Mouse (Mus musculus) MEL (cell line): Measurements from ENCODE around the gene Ucn2. TPM values are rescaled to one million over a fixed set of nuclear protein-coding genes. Genes with fewer than 3 reads are reported as not detected.

Source experiments
- DNase-seq: peaks from one replicate; pipeline ENCODE4 v3.0.0; 2011; ENCODE audit warnings: low read depth, low spot score
- H3K27ac ChIP-seq: 2 replicates; pipeline ENCODE4 v1.5.1; 2012; ENCODE audit warnings: low read depth, mild to moderate bottlenecking, control low read depth, low read length, moderate library complexity; ENCODE audit not compliant: control insufficient read depth
- H3K27me3 ChIP-seq, 2 experiments: fragments of 150-350 bp in 1 of 2; sonication (generic) in 1 of 2; 2 replicates each; pipeline ENCODE4 v1.6.1; 2012; ENCODE audit warnings: low read length in 2 of 2, mild to moderate bottlenecking in 2 of 2, improper control_type of control experiment in 1 of 2, moderate library complexity in 1 of 2; ENCODE audit not compliant: insufficient read depth in 2 of 2, control insufficient read depth in 1 of 2
- H3K36me3 ChIP-seq, 2 experiments: 2 replicates each; pipeline ENCODE4 v1.6.1; 2012 to 2014; ENCODE audit warnings: low read length in 2 of 2, improper control_type of control experiment in 1 of 2, inconsistent platforms in 1 of 2, mild to moderate bottlenecking in 1 of 2; ENCODE audit not compliant: insufficient read depth in 2 of 2, control insufficient read depth in 1 of 2
- H3K4me1 ChIP-seq, 2 experiments: fragments of 150-350 bp in 1 of 2; sonication (generic) in 1 of 2; 2 replicates each; pipeline ENCODE4 v1.6.1; 2012; ENCODE audit warnings: low read length in 2 of 2, improper control_type of control experiment in 1 of 2, mild to moderate bottlenecking in 1 of 2; ENCODE audit not compliant: insufficient read depth in 2 of 2, control insufficient read depth in 1 of 2
- H3K4me3 ChIP-seq, 2 experiments: fragments of 150-350 bp in 1 of 2; sonication (generic) in 1 of 2; 2 replicates each; pipeline ENCODE4 v1.5.1; 2012; ENCODE audit warnings: low read depth in 2 of 2, low read length in 2 of 2, mild to moderate bottlenecking in 2 of 2, moderate library complexity in 2 of 2, control low read depth in 1 of 2, improper control_type of control experiment in 1 of 2; ENCODE audit not compliant: control insufficient read depth in 1 of 2, insufficient read depth in 1 of 2
- H3K79me2 ChIP-seq: 2 replicates; pipeline ENCODE4 v1.6.1; 2012; ENCODE audit warnings: mild to moderate bottlenecking, low read length, moderate library complexity; ENCODE audit not compliant: control insufficient read depth, poor library complexity, insufficient read depth
- H3K9ac ChIP-seq: 2 replicates; pipeline ENCODE4 v1.6.1; 2012; ENCODE audit warnings: low read depth, mild to moderate bottlenecking, control low read depth, low read length, moderate library complexity; ENCODE audit not compliant: control insufficient read depth, poor library complexity, severe bottlenecking
- H3K9me3 ChIP-seq: fragments of 150-350 bp; sonication (generic); replicated peaks from 2 replicates; pipeline ENCODE4 v1.6.1; 2012; ENCODE audit warnings: mild to moderate bottlenecking, low read length, improper control_type of control experiment, moderate library complexity; ENCODE audit not compliant: insufficient read depth
- BHLHE40 ChIP-seq: IDR thresholded peaks from 2 replicates; pipeline ENCODE4 v1.6.1; 2012; ENCODE audit warnings: low read depth, mild to moderate bottlenecking, inconsistent platforms, low read length, improper control_type of control experiment, borderline replicate concordance
- CHD2 ChIP-seq: IDR thresholded peaks from 2 replicates; pipeline ENCODE4 v1.6.1; 2011; ENCODE audit warnings: low read length, improper control_type of control experiment
- CTCF ChIP-seq, 3 experiments: IDR thresholded peaks in 2 of 3; conservative IDR thresholded peaks in 1 of 3; 2 replicates each; pipeline ENCODE4 v1.5.1; 2011 to 2012; ENCODE audit warnings: low read length in 3 of 3, low read depth in 2 of 3, mild to moderate bottlenecking in 2 of 3, improper control_type of control experiment in 1 of 3, inconsistent platforms in 1 of 3, mixed read lengths in 1 of 3, moderate library complexity in 1 of 3; ENCODE audit not compliant: control insufficient read depth in 1 of 3, insufficient read depth in 1 of 3, poor library complexity in 1 of 3, severe bottlenecking in 1 of 3
- E2F4 ChIP-seq: IDR thresholded peaks from 2 replicates; pipeline ENCODE4 v1.6.1; 2011; ENCODE audit warnings: low read depth, low read length, improper control_type of control experiment, borderline replicate concordance
- ELF1 ChIP-seq: IDR thresholded peaks from 2 replicates; pipeline ENCODE4 v1.6.1; 2014; ENCODE audit warnings: low read depth, mild to moderate bottlenecking, inconsistent platforms, low read length, improper control_type of control experiment, moderate library complexity
- GATA1 ChIP-seq: IDR thresholded peaks from 2 replicates; pipeline ENCODE4 v1.6.1; 2011; ENCODE audit warnings: low read depth, low read length, improper control_type of control experiment
- HCFC1 ChIP-seq: IDR thresholded peaks from 2 replicates; pipeline ENCODE4 v1.6.1; 2012; ENCODE audit warnings: low read depth, mild to moderate bottlenecking, inconsistent platforms, low read length, improper control_type of control experiment, moderate library complexity
- KAT2A ChIP-seq: conservative IDR thresholded peaks from 2 replicates; pipeline ENCODE4 v1.6.1; 2012; ENCODE audit warnings: low read depth, low read length, improper control_type of control experiment, inconsistent platforms
- MAFK ChIP-seq: IDR thresholded peaks from 2 replicates; pipeline ENCODE4 v1.6.1; 2011; ENCODE audit warnings: low read depth, mild to moderate bottlenecking, low read length, improper control_type of control experiment, borderline replicate concordance
- MAX ChIP-seq: IDR thresholded peaks from 2 replicates; pipeline ENCODE4 v1.6.1; 2011; ENCODE audit warnings: low read length, improper control_type of control experiment
- MAZ ChIP-seq: IDR thresholded peaks from 2 replicates; pipeline ENCODE4 v1.6.1; 2012; ENCODE audit warnings: low read depth, mild to moderate bottlenecking, inconsistent platforms, low read length, improper control_type of control experiment
- MEF2A ChIP-seq: IDR thresholded peaks from 2 replicates; pipeline ENCODE4 v1.6.1; 2014; ENCODE audit warnings: low read depth, mild to moderate bottlenecking, inconsistent platforms, low read length, improper control_type of control experiment; ENCODE audit not compliant: poor library complexity, insufficient replicate concordance, severe bottlenecking; ENCODE audit errors: extremely low read depth
- MXI1 ChIP-seq: IDR thresholded peaks from 2 replicates; pipeline ENCODE4 v1.6.1; 2011; ENCODE audit warnings: mild to moderate bottlenecking, low read depth, low read length, improper control_type of control experiment
- MYC ChIP-seq: IDR thresholded peaks from 2 replicates; pipeline ENCODE4 v1.6.1; 2011; ENCODE audit warnings: low read depth, mild to moderate bottlenecking, low read length, improper control_type of control experiment, moderate library complexity
- NELFE ChIP-seq: IDR thresholded peaks from 2 replicates; pipeline ENCODE4 v1.6.1; 2011; ENCODE audit warnings: low read depth, low read length, improper control_type of control experiment
- NRF1 ChIP-seq: IDR thresholded peaks from 2 replicates; pipeline ENCODE4 v1.6.1; 2014; ENCODE audit warnings: low read depth, mild to moderate bottlenecking, inconsistent platforms, low read length, improper control_type of control experiment, moderate library complexity; ENCODE audit not compliant: poor library complexity, insufficient read depth, severe bottlenecking
- POLR2A ChIP-seq, 2 experiments: IDR thresholded peaks; 2 replicates each; pipeline ENCODE4 v1.6.1; 2011 to 2012; ENCODE audit warnings: low read length in 2 of 2, mild to moderate bottlenecking in 2 of 2, control low read depth in 1 of 2, improper control_type of control experiment in 1 of 2, low read depth in 1 of 2, moderate library complexity in 1 of 2; ENCODE audit not compliant: control insufficient read depth in 1 of 2, insufficient read depth in 1 of 2, poor library complexity in 1 of 2
- POLR2AphosphoS5 ChIP-seq: IDR thresholded peaks from 2 replicates; pipeline ENCODE4 v1.6.1; 2012; ENCODE audit warnings: low read depth, borderline replicate concordance, mild to moderate bottlenecking, inconsistent platforms, low read length, moderate library complexity, mixed read lengths
- RAD21 ChIP-seq: IDR thresholded peaks from 2 replicates; pipeline ENCODE4 v1.6.1; 2011; ENCODE audit warnings: mild to moderate bottlenecking, low read depth, low read length, improper control_type of control experiment
- RCOR1 ChIP-seq: IDR thresholded peaks from 2 replicates; pipeline ENCODE4 v1.6.1; 2012; ENCODE audit warnings: low read depth, mild to moderate bottlenecking, inconsistent platforms, low read length, improper control_type of control experiment
- SMC3 ChIP-seq: IDR thresholded peaks from 2 replicates; pipeline ENCODE4 v1.6.1; 2011; ENCODE audit warnings: low read depth, low read length, improper control_type of control experiment
- TBP ChIP-seq: IDR thresholded peaks from 2 replicates; pipeline ENCODE4 v1.8.0; 2011; ENCODE audit warnings: low read depth, low read length, improper control_type of control experiment
- TCF12 ChIP-seq: IDR thresholded peaks from 2 replicates; pipeline ENCODE4 v1.6.1; 2014; ENCODE audit warnings: low read depth, mild to moderate bottlenecking, inconsistent platforms, low read length, improper control_type of control experiment, moderate library complexity
- USF2 ChIP-seq, 2 experiments: IDR thresholded peaks; 2 replicates each; pipeline ENCODE4 v1.6.1; 2011 to 2012; ENCODE audit warnings: improper control_type of control experiment in 2 of 2, low read length in 2 of 2, borderline replicate concordance in 1 of 2, inconsistent platforms in 1 of 2, low read depth in 1 of 2, mild to moderate bottlenecking in 1 of 2; ENCODE audit not compliant: insufficient read depth in 1 of 2
- ZC3H11A ChIP-seq: IDR thresholded peaks from 2 replicates; pipeline ENCODE4 v1.6.1; 2012; ENCODE audit warnings: low read depth, mild to moderate bottlenecking, inconsistent platforms, low read length, improper control_type of control experiment
- ZMIZ1 ChIP-seq: IDR thresholded peaks from 2 replicates; pipeline ENCODE4 v1.6.1; 2012; ENCODE audit warnings: low read depth, mild to moderate bottlenecking, inconsistent platforms, low read length, improper control_type of control experiment, moderate library complexity
- ZNF384 ChIP-seq: IDR thresholded peaks from 2 replicates; pipeline ENCODE4 v1.6.1; 2012; ENCODE audit warnings: low read depth, mild to moderate bottlenecking, inconsistent platforms, low read length, improper control_type of control experiment
- polyA plus RNA-seq, 2 experiments: library from polyadenylated mRNA; stranded (reverse) in 1 of 2; unstranded in 1 of 2; fragments of >175 nt in 1 of 2; fragments of >200 nt in 1 of 2; gene quantifications; 2 replicates each; pipeline versions ENCODE4 v1.2.1 to v1.2.4; 2012; ENCODE audit warnings: low replicate concordance in 2 of 2, low read depth in 1 of 2; ENCODE audit not compliant: insufficient read length in 2 of 2, insufficient read depth in 1 of 2, missing spikeins in 1 of 2
- total RNA-seq: library from RNA; depleted of rRNA; stranded (reverse); fragments of 300-350 nt; gene quantifications from 2 replicates; pipeline ENCODE4 v1.2.3, GENCODE M21; 2012

Gene Ucn2
- total and polyA plus RNA-seq, 3 experiments = 0.12 to 0.19 TPM; not detected in 1

DNA sequence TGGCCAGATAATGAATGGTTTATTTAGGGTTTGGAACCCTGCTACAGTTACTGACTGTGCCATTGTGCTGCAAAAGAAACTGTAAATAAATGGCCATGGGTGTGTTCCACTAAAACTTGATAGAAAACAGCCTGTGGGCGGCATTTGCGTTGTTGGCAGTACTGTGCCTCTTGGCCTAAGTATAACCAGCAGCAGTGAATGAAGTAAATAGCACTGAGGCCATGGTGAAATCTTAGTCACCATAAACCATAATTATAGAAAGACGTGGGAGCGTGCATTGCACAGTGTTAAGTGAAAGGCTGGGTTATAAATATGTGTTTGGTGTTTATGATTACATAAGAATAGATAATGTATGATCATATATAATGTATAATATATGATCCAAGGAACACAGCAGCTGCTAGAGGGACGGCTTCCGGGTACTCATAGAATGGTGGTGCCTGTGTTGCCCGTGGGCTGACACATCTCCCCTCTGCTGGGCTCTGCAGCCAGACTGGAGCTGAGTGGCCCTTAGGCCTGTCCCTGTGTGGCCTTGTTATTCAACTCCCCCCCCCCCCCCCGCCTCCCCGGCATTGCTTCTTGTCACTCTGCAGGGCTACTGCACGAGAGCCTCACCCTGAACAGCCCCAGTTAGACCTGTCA is 23.3 kb downstream of the Ucn2 start:
- Histone ChIP-seq H3K79me2 (no peaks in the 10 kb centered on the region), H3K36me3 (no peaks in the 10 kb centered on the region)
- TF ChIP-seq GATA1 (no peak), MXI1 (no peak), RCOR1 (no peak), CHD2 (no peak), NRF1 (no peak), NELFE (no peak), MYC (no peak), TBP (no peak), RAD21 (no peak), POLR2A (IDR thresholded peaks at IDR 0.05; ENCODE audit: control insufficient read depth in 1 of 2, insufficient read depth in 1 of 2, low read depth in 1 of 2, low read length in 2 of 2, poor library complexity in 1 of 2) (no peak), KAT2A (no peak), SMC3 (no peak), MAFK (no peak), ZMIZ1 (no peak), ZC3H11A (no peak), USF2 (IDR thresholded peaks at IDR 0.05; ENCODE audit: borderline replicate concordance in 1 of 2, insufficient read depth in 1 of 2, low read depth in 1 of 2, low read length in 2 of 2) (no peak), ELF1 (no peak), HCFC1 (no peak), CTCF (IDR thresholded peaks at IDR 0.05 in 2 of 3, conservative IDR thresholded peaks at IDR 0.05 in 1 of 3; ENCODE audit: control insufficient read depth in 1 of 3, insufficient read depth in 1 of 3, low read depth in 2 of 3, low read length in 3 of 3, poor library complexity in 1 of 3, severe bottlenecking in 1 of 3) (no peak)
- TF ChIP-seq, all 39 proteins: peak for 0
- Histone ChIP-seq H3K4me3 (no peak overlapping the region), H3K9me3 (no peaks in the 10 kb centered on the region), H3K9ac (no peak overlapping the region), H3K27me3 (no peaks in the 10 kb centered on the region), H3K4me1 (no peaks in the 10 kb centered on the region), H3K27ac (no peak overlapping the region)
- DNase-seq = no peak

DNA sequence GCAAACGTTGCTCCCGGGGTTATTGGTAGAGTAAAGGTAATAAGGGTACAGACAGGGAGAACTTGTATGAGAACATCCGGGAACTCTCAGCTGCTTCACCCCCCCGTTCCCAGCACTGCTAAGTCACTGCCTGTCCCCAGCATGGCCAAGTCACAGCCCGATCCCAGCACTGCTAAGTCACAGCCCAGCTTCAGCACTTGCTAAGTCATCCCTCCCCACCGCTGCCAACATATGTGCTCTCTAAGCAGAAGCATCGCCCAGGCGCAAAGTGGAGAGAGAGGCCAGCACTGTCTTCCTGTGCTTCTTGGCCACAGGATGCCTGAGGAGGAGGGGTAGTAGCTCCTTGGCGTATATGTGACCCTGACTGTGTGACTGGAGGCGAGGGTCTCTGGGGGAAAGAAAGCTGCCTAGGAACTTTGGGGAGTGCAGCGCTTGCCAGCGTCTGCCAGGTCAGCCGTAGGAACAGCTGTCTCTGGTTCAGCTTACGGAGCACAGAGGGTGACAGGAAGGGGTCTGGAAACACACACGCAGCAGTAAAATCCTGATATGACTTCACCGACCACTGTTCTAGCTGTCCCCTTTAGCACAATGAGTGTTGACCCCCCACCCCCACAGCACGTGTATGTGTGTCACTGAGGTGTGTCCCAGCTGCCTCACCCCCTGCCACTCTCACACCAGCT is 24.0 kb downstream of the Ucn2 start:
- no peaks in the 10 kb centered on the region for H3K27me3 ChIP-seq
- TF ChIP-seq BHLHE40 = no peak
- TF ChIP-seq TCF12 = no peak
- no peak for TF ChIP-seq POLR2AphosphoS5
- TF ChIP-seq CTCF (IDR thresholded peaks at IDR 0.05 in 2 of 3, conservative IDR thresholded peaks at IDR 0.05 in 1 of 3; ENCODE audit: control insufficient read depth in 1 of 3, insufficient read depth in 1 of 3, low read depth in 2 of 3, low read length in 3 of 3, poor library complexity in 1 of 3, severe bottlenecking in 1 of 3) = no peak
- no peak for TF ChIP-seq E2F4
- TF ChIP-seq RCOR1 = no peak
- TF ChIP-seq USF2 (IDR thresholded peaks at IDR 0.05; ENCODE audit: borderline replicate concordance in 1 of 2, insufficient read depth in 1 of 2, low read depth in 1 of 2, low read length in 2 of 2) = no peak
- TF ChIP-seq ZNF384 = no peak
- no peak for TF ChIP-seq ZC3H11A
- TF ChIP-seq MAX = no peak
- no peak for TF ChIP-seq SMC3
- no peak for TF ChIP-seq MAZ
- no peak for TF ChIP-seq MAFK
- no peak for TF ChIP-seq ELF1
- TF ChIP-seq POLR2A (IDR thresholded peaks at IDR 0.05; ENCODE audit: control insufficient read depth in 1 of 2, insufficient read depth in 1 of 2, low read depth in 1 of 2, low read length in 2 of 2, poor library complexity in 1 of 2) = no peak
- no peak for TF ChIP-seq MEF2A
- TF ChIP-seq MXI1 = no peak
- no peak for TF ChIP-seq KAT2A
- no peak overlapping the region for H3K27ac ChIP-seq
- DNase-seq = no peak
- H3K9me3 ChIP-seq = no peaks in the 10 kb centered on the region
- H3K79me2 ChIP-seq = no peaks in the 10 kb centered on the region
- no peaks in the 10 kb centered on the region for H3K4me1 ChIP-seq
- no peaks in the 10 kb centered on the region for H3K36me3 ChIP-seq
- no peak overlapping the region for H3K4me3 ChIP-seq
- H3K9ac ChIP-seq = no peak overlapping the region
